Mouse (Mus musculus) midbrain, embryonic 10.5 days (tissue): ENCODE results near the gene Shc4. TPM values are rescaled to one million over a fixed set of nuclear protein-coding genes. Genes with fewer than 3 reads are reported as not detected.

Source experiments
- polyA plus RNA-seq: library from polyadenylated mRNA; unstranded; fragments of >200 nt; fragmentation: Nextera tagmentation; extraction: Ambion mirVana; gene quantifications from 2 replicates; pipeline ENCODE4 v1.2.1, GENCODE M21; 2016

Shc4 gene
- polyA plus RNA-seq, 1 experiment from 2014 or later = 1.3 TPM

Other genes with a start within 250 kb of the Shc4 start
- gene Gm9913, start 219.1 kb downstream of the Shc4 start, polyA plus RNA-seq = 0.15 TPM in 2 replicates
- 4.8 and 7.1 TPM in 2 replicates for gene Fbn1, start 216.2 kb downstream of the Shc4 start, polyA plus RNA-seq
- 9.8 and 10.2 TPM in 2 replicates for gene Cep152, start 99.0 kb downstream of the Shc4 start, polyA plus RNA-seq
- gene Eid1, start 51.1 kb downstream of the Shc4 start, polyA plus RNA-seq = 125 and 148 TPM in 2 replicates
- gene Secisbp2l, start 58.7 kb upstream of the Shc4 start, polyA plus RNA-seq = 15.8 and 21.9 TPM in 2 replicates
- gene Galk2, start 135.0 kb upstream of the Shc4 start, polyA plus RNA-seq = 30.0 and 30.3 TPM in 2 replicates
- 89.5 and 102 TPM in 2 replicates for gene Cops2, start 135.0 kb upstream of the Shc4 start, polyA plus RNA-seq